Mouse (Mus musculus) T-cell, adult 2 months (primary cell): ENCODE data around the gene Trex2.
"Not testable (repeated sequence)": the region's sequence is repeated elsewhere in the genome, so short reads cannot be mapped to it uniquely, and the experiment has no call there.

ENCODE experiments used
- DNase-seq: peaks from one replicate; pipeline ENCODE4 v3.0.0; 2022; ENCODE audit warnings: low spot score

The Trex2 gene

DNA sequence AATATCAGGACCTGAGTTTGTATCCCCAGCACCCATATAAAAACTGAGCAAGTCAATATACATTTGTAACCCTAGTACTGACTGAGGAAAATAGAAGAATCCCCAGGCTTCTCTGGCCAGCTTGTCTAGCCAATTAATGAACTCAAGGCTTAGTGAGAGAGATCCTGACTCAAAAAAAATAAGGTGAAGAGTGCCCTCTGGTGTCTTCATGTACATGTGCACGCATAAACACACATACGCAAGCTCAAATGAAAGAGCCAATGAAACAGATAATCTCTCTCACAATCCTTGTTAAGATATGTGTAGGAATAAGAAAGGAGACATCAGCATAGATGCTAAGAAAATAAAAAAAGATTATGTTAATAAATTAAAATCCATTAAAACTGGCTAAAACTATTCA lies 5.1 kb downstream of the Trex2 start:
- no peak for DNase-seq

DNA sequence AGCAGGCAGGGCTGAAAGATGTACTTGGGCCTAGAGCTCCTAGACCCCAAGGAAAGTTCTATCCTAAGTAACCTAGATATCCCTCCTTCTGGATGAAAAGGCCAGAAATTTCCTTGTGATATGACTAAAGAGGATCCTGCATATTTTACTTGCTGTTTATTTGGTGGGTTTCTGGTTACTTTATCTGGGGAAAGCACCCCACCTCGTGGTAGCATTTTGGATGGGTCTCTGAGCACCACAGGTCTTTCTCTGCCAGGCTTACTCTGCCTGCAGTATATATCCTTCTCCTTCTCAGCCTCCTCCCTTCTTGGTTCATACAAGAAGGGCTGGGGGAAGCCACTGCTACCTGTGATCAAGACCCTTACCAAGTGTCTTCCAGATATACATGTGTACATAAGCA lies 22.4 kb downstream of the Trex2 start:
- no peak for DNase-seq

DNA sequence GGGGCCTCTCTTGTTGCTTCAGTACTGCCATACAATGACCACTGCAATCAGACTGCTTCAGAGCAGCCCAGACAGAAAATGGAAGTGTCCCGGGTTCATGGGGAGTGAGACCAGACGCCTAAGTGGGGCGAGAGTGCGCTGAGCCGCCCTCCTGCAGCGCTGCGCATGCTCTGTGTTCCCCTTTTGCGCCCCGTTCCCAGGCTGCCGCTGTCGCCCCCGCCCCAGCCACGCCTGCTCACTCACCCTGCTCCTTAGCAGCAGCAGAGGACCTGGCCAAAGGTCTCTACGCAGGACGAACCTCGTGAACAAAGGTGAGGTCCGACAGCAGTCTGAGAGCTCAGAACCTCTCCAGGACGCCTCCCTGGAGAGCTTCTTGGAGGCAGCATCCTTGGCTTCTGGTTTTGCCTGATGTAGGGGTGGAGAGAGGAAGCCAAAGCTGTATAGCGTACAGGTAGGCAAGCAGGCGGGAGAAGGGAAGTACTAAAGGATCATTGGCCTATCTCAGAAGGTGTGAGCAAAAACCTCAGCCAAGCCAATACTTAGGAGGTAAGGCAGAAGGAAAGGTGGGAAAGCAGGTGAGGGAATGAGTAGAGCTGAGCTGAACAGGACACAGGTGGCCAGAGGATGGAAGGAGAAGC lies 24.1 kb downstream of the Trex2 start, which contains the start of gene Zfp92:
Gene Zfp92, plus strand, starts transcription at position 217 of the 638 bp plus-strand sequence.
- no peak for DNase-seq

DNA sequence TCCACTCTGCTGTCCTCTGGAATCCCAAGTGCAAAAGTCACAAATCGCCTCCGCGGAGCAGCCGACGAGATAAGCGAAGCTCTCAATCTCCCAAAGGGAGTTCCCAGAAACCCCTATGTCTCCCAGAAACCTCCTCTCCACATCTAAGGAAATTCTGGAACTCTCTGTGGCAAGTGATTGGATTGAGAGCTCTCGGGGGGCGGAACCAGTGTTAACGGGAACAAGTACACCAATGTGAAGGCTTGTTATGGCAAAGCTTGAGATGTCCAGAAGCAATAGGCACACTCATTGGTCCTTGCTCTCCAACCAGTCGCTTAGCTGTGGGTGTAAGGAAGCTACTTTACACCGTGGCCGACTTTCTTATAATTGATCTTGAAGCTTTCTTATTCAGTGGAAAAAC lies 33.5 kb downstream of the Trex2 start:
- no peak for DNase-seq

DNA sequence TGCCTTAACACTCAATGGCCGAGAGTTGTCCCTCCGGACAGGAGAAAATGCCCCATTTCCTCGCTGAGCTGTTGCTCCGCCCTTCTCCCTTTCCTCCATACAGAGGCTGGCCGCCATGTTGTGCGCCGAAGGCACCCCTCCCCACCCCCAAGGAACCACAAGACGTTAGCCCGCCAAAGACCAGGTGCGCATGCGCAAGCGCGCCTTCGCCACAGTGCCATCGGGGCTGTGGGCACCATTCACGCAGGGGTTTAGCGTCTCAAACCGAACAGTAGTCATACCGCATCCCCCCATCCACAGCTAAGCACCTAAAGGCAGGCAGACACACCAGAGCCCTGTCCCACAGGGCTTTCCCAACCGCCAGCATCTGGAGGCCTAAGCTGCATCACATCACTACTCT lies 34.2 kb downstream of the Trex2 start:
- no peak for DNase-seq

DNA sequence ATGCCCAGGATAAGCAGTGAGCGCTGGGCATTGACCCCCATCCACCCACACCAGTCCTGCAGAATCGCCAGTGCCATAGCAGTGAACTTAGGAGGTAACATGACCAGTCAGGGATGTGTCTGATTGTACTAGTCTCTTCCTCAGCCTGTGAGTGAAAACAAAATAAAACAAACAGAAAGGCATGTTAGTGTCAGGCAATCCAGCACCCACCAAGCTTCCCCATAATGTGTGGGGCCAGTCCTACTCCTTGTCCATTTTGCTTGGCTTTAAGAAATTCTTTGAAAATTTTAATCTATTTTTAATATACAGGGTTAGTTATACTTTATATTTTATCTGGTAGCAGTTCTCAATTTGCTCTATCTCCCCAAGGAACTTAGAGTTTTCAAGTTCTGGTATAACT lies 36.5 kb downstream of the Trex2 start, which contains the start of gene Gm18336:
Gene Gm18336, minus strand, starts transcription at position 101 of the 400 bp plus-strand sequence.
- not testable (repeated sequence) for DNase-seq

DNA sequence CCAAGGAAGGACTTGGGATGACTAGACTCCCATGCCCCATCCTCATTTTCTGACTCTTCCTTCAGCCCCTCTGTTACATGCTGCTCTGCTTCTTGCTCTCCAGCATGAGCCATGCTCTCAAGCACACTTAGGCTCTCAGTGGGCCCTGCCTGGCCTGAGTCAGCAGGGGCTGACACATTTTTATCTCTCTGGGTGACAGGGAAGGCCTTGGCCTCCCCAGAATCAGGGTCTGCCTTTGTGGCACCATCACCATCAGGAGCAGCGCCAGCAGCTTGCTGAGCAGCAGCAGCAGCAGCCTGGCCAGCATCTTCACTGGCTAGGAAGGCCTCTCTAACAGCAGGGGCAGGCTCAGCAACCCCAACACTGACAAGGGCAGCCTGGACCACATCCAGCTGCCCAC lies 38.7 kb downstream of the Trex2 start:
- no peak for DNase-seq

DNA sequence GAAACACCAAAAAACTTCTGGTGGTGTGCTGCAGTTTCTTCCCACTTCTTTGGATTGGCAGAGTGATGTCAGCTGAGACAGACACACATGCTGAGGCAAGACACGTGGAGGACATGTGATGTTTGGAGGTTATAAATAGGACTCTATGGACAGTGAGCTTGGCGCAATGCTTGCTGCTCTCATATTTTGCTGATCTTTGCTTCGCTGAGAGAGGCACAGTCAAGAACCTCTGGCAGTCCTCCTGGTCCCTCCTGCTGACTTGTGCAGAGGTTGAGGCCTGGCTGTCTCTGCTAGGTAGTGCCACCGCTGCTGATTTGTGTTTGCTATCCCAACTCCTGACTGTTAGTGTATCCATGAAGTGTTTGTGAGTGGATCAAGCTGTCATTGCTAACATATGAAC lies 43.7 kb downstream of the Trex2 start:
- no peak for DNase-seq

DNA sequence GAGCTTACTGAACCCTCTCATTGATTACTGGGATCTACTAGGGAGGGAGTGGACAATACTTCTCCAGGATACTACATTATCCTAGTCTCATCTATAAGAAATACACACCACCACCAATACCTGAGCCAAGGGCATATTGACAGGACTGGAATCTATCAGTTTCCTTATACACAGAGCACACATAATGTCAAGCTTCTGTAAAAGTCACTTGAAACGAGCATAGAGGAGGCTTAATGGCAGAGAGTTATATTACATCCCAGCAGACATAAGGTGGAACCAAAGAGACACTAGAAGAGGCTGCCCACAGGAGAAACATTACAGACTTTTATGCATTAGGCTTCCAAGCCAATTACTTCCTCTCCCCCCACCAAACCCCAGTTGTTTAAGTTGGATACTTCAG lies 50.2 kb downstream of the Trex2 start:
- no peak for DNase-seq

DNA sequence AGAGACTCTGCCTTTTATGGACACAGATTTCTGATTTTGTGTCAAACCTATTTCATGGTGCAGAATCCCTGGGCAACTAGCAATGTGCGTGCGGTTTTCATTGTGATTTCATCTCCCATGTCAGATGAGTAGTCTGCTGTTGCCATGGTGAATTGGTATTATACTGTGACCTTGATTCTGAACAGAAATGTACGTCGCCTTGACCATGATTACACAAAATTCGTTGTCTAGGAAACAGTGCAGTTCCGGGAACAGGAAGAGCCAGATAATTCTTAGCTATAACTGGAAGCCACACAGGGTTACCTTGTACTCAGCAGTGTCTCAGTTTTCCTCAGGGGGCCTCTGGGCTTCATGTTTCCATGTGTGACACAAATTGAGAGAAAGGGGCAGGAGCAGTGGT lies 50.7 kb downstream of the Trex2 start:
- no peak for DNase-seq
